Mouse (Mus musculus) midbrain, embryonic 10.5 days (tissue): ENCODE measurements at regions not wholly inside any gene's neighbourhood (a gene's known extent, or its start where the extent isn't known, plus 50 kb on each side); places are given as distances from the start of the nearest gene placed in this dataset.
"Not testable (repeated sequence)": the region's sequence is repeated elsewhere in the genome, so short reads cannot be mapped to it uniquely, and the experiment has no call there.

ENCODE experiments used
- DNase-seq: peaks from one replicate; pipeline ENCODE4 v3.0.0-alpha.2; 2017; ENCODE audit warnings: low spot score
- H3K27ac ChIP-seq: fragments of 300-500 bp; sonication (generic); replicated peaks from 2 replicates; pipeline ENCODE4 v1.5.1; 2016; ENCODE audit warnings: mild to moderate bottlenecking
- H3K27me3 ChIP-seq: fragments of 300-500 bp; sonication (generic); 2 replicates; pipeline ENCODE4 v1.6.1; 2016; ENCODE audit warnings: low read depth, mild to moderate bottlenecking; ENCODE audit not compliant: poor library complexity, severe bottlenecking
- H3K36me3 ChIP-seq: fragments of 300-500 bp; sonication (generic); 2 replicates; pipeline ENCODE4 v1.6.1; 2016; ENCODE audit warnings: mild to moderate bottlenecking, moderate library complexity
- H3K4me1 ChIP-seq: fragments of 300-500 bp; sonication (generic); 2 replicates; pipeline ENCODE4 v1.6.1; 2016
- H3K4me3 ChIP-seq: fragments of 300-500 bp; sonication (generic); 2 replicates; pipeline ENCODE4 v1.5.1; 2016; ENCODE audit warnings: mild to moderate bottlenecking, moderate library complexity
- H3K9me3 ChIP-seq: fragments of 300-500 bp; sonication (generic); replicated peaks from 2 replicates; pipeline ENCODE4 v1.6.1; 2016; ENCODE audit warnings: mild to moderate bottlenecking
- WGBS: fragments of 180-500 bp; shearing (Covaris S2); methylation state at CpG from one replicate; pipeline ENCODE4 v1.1.7; 2016; 5-methylcytosine and 5-hydroxymethylcytosine counted together

- H3K36me3 ChIP-seq, result no peaks in the 10 kb centered on the region
- H3K4me1 ChIP-seq, result no peaks in the 10 kb centered on the region
- no peak for DNase-seq
- H3K9me3 ChIP-seq, result no peaks in the 10 kb centered on the region
- 71% methylated on average over 2 of the region's 2 CpGs for WGBS
- H3K27ac ChIP-seq, result no peak overlapping the region
- no peak overlapping the region for H3K4me3 ChIP-seq
- H3K27me3 ChIP-seq, result no peaks in the 10 kb centered on the region
Measured at GRCm38 (mm10) chr12:90664436-90664835, 73.8 kb downstream of the Dio2 start.

DNA sequence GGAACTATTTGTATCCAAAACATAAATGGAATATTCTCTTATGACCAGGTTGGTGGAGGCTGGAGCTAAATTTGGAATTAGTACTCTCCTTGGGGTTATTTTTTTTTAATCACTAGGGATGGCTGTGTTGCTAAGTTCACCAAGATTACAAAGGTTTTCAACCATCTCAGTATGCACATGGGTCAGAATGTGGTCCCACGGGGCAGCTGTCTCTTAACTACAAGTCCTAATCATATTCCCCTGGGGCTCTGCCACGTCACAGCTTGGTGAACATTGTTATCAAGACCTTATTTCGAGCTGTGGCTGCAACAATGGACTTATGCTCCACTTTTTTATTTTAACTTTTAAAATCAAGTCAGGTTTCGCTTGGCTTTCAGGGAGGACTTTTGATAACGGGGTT, 92.8 kb downstream of the Dio2 start:
- WGBS, result 76% methylated on average over 5 of the region's 5 CpGs
- Histone ChIP-seq H3K27me3 (no peaks in the 10 kb centered on the region), H3K4me3 (no peak overlapping the region), H3K36me3 (no peaks in the 10 kb centered on the region), H3K4me1 (no peaks in the 10 kb centered on the region), H3K27ac (no peak overlapping the region), H3K9me3 (no peaks in the 10 kb centered on the region)
- DNase-seq, result no peak

DNA sequence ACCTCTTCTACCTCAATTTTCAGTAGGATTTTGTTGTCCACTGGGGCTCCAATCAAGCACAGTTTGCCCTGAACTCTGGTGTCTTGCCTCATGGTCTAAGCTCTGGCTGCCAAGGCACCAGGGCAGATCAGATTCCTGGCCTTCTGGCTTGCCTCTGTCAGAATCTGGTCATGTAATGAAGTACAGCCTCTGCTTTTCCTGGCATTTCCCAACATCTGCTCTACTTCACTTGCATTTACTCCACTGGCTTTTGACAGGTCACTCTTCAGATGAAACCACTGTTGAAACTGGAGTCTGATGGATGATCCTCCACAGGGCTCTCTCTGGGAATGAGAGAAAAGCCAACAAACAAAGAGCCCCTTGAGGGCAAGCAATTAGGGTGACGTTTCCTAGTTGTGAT, 94.3 kb downstream of the Dio2 start:
- Histone ChIP-seq H3K4me1 (no peaks in the 10 kb centered on the region), H3K27me3 (no peaks in the 10 kb centered on the region), H3K9me3 (no peaks in the 10 kb centered on the region), H3K4me3 (no peak overlapping the region), H3K27ac (no peak overlapping the region), H3K36me3 (no peaks in the 10 kb centered on the region)
- no peak for DNase-seq
- whole genome bisulfite sequencing, result 61% methylated on average over 1 of the region's 1 CpGs

DNA sequence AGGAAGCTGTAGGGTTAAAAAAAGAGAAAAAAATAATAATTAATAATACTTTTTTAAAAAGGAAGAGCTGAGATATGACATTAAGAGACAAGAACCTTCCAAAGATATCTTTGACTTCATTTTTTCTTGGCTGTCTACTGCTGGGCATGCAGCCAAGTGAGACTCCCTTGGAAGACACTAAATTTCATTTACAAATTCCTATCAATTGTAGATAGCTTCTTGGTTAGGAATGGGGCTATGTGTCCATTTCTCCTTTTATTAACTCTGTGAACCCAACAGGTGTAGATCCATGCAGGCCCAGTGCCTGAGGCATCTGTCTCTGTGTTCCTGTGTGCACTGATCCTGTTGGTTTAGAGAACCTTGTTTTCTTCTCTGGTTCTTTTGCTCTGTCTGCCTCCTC, 113.4 kb downstream of the Dio2 start:
- H3K36me3 ChIP-seq, result no peaks in the 10 kb centered on the region
- DNase-seq, result no peak
- H3K4me3 ChIP-seq, result no peak overlapping the region
- no peaks in the 10 kb centered on the region for H3K9me3 ChIP-seq
- no peaks in the 10 kb centered on the region for H3K27me3 ChIP-seq
- H3K4me1 ChIP-seq, result no peaks in the 10 kb centered on the region
- no peak overlapping the region for H3K27ac ChIP-seq

- H3K4me3 ChIP-seq, result no peak overlapping the region
- WGBS, result 89% methylated on average over 2 of the region's 2 CpGs
- no peaks in the 10 kb centered on the region for H3K27me3 ChIP-seq
- H3K27ac ChIP-seq, result no peak overlapping the region
- no peaks in the 10 kb centered on the region for H3K4me1 ChIP-seq
- no peaks in the 10 kb centered on the region for H3K36me3 ChIP-seq
- no peaks in the 10 kb centered on the region for H3K9me3 ChIP-seq
- no peak for DNase-seq
Measured at GRCm38 (mm10) chr12:90623426-90623825, 114.8 kb downstream of the Dio2 start.

DNA sequence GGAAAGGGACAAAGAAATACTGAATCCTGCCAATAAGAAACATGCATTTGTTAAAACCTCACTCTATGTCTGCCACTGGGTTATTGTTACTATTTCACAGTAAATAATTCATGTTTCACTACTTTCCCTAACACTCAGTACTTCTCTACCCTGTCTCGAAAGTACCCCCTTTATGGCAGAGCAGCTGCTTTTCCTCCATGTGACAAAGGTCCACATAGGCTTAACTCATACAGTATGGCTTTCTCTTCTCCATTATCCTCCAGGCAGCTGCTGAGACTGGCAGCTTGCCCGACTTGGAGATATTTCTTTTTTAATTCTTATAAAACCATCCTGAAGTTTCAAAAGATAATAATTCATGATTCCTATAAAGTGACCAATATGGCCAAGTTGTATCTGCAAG, 129.4 kb downstream of the Dio2 start:
- H3K4me1 ChIP-seq, result no peaks in the 10 kb centered on the region
- no peaks in the 10 kb centered on the region for H3K27me3 ChIP-seq
- no peak overlapping the region for H3K27ac ChIP-seq
- 92% methylated on average over 2 of the region's 2 CpGs for WGBS
- no peak overlapping the region for H3K4me3 ChIP-seq
- H3K9me3 ChIP-seq, result no peaks in the 10 kb centered on the region
- H3K36me3 ChIP-seq, result no peaks in the 10 kb centered on the region
- DNase-seq, result no peak

DNA sequence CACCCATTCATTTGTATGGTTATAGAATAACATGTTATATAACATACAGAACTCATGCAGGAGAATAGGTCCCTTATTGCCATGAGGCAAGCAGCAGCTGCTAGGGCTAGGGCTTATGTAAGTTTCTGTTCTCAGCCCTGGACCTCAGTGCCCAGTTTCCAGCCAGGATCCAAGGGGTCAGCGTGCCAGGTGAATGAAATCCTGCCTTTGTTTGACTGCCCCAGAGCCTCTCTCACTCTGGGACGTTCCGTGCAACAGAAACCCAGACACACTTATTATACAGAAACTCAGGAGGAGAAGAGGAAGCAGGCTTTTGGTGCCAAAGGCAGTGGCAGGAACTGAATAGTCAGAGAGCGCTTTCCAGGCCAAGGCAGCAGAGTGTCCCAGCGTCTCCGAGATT, 130.3 kb downstream of the Dio2 start:
- Histone ChIP-seq H3K27ac (no peak overlapping the region), H3K9me3 (no peaks in the 10 kb centered on the region), H3K27me3 (no peaks in the 10 kb centered on the region), H3K4me1 (no peaks in the 10 kb centered on the region), H3K36me3 (no peaks in the 10 kb centered on the region), H3K4me3 (no peak overlapping the region)
- 81% methylated on average over 6 of the region's 6 CpGs for WGBS
- DNase-seq, result no peak

- no peak for DNase-seq
- H3K4me3 ChIP-seq, result no peak overlapping the region
- H3K4me1 ChIP-seq, result no peaks in the 10 kb centered on the region
- WGBS, result 86% methylated on average over 3 of the region's 3 CpGs
- H3K27ac ChIP-seq, result no peak overlapping the region
- no peaks in the 10 kb centered on the region for H3K27me3 ChIP-seq
- H3K36me3 ChIP-seq, result no peaks in the 10 kb centered on the region
- no peaks in the 10 kb centered on the region for H3K9me3 ChIP-seq
Measured at GRCm38 (mm10) chr12:90580006-90580405, 158.2 kb downstream of the Dio2 start.

DNA sequence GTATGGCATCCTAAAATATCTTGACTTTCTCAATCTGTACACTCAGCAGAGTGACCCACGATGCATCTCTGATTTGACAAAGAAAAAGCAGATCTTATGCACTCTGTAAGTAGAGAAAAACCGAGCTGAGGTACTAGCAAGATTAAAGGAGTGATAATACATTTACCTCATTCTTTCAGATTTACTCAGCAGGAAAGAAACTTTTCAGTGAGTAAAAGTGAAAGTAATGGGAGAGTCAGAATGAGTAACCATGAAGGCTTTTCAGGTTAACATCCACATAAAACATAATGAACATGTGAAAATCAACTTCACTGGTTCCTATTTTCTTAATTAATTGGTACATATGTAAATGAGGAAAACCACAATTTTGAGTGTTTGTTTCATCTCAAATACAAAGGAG, 162.1 kb downstream of the Dio2 start:
- Histone ChIP-seq H3K36me3 (no peaks in the 10 kb centered on the region), H3K27me3 (no peaks in the 10 kb centered on the region), H3K27ac (no peak overlapping the region), H3K4me3 (no peak overlapping the region), H3K9me3 (no peaks in the 10 kb centered on the region), H3K4me1 (no peaks in the 10 kb centered on the region)
- no peak for DNase-seq
- WGBS, result 64% methylated on average over 2 of the region's 2 CpGs

GRCm38 (mm10) chr12:90571907-90572306, 166.3 kb downstream of the Dio2 start:
- WGBS, result 78% methylated on average over 5 of the region's 5 CpGs
- no peaks in the 10 kb centered on the region for H3K36me3 ChIP-seq
- DNase-seq, result no peak
- no peak overlapping the region for H3K27ac ChIP-seq
- no peaks in the 10 kb centered on the region for H3K27me3 ChIP-seq
- no peaks in the 10 kb centered on the region for H3K4me1 ChIP-seq
- H3K9me3 ChIP-seq, result no peaks in the 10 kb centered on the region
- H3K4me3 ChIP-seq, result no peak overlapping the region

DNA sequence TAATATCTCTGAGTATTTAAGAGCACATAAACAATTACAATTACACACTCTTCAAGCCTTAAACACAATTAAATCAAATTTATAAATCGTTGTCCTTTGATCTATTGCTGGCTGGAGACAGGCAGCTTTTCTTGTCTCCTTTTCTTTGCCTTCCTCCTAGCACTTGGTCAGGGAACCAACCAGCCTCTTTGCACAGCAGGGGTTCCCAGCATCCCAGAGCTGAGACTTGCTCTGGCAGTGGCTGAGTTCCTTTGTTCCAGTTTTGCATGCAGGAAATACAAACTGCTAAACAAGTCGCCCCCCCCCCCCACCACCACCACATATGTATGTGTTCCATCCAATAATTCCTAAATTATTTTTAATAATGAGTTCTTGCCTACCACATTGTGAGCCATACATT, 166.7 kb downstream of the Dio2 start:
- DNase-seq, result no peak
- Histone ChIP-seq H3K9me3 (no peaks in the 10 kb centered on the region), H3K4me1 (no peaks in the 10 kb centered on the region), H3K36me3 (no peaks in the 10 kb centered on the region), H3K27ac (no peak overlapping the region), H3K27me3 (no peaks in the 10 kb centered on the region), H3K4me3 (no peak overlapping the region)
- WGBS, result 14% methylated on average over 2 of the region's 2 CpGs

- H3K27me3 ChIP-seq, result no peaks in the 10 kb centered on the region
- peak; percentile 19 for DNase-seq
- H3K9me3 ChIP-seq, result no peaks in the 10 kb centered on the region
- no peaks in the 10 kb centered on the region for H3K36me3 ChIP-seq
- no peak overlapping the region for H3K27ac ChIP-seq
- no peak overlapping the region for H3K4me3 ChIP-seq
- 88% methylated on average over 6 of the region's 6 CpGs for WGBS
- no peaks in the 10 kb centered on the region for H3K4me1 ChIP-seq
Measured at GRCm38 (mm10) chr12:90566349-90566748, 171.9 kb downstream of the Dio2 start.

GRCm38 (mm10) chr12:90565051-90565450, 173.2 kb downstream of the Dio2 start:
- Histone ChIP-seq H3K27ac (no peak overlapping the region), H3K36me3 (no peaks in the 10 kb centered on the region), H3K4me1 (no peaks in the 10 kb centered on the region), H3K27me3 (no peaks in the 10 kb centered on the region), H3K4me3 (no peak overlapping the region), H3K9me3 (no peaks in the 10 kb centered on the region)
- WGBS, result 79% methylated on average over 3 of the region's 3 CpGs
- DNase-seq, result no peak

GRCm38 (mm10) chr12:90564594-90564993, 173.6 kb downstream of the Dio2 start:
- DNase-seq, H3K4me3 ChIP-seq, H3K4me1 ChIP-seq, H3K9me3 ChIP-seq, H3K27ac ChIP-seq, H3K27me3 ChIP-seq, H3K36me3 ChIP-seq: not testable (repeated sequence)
- WGBS, result 90% methylated on average over 18 of the region's 22 CpGs
